Mouse (Mus musculus): ENCODE measurements around the gene Fasn. TPM values are rescaled to one million over a fixed set of nuclear protein-coding genes. Genes with fewer than 3 reads are reported as not detected.

Gene Fasn
- polyA plus RNA-seq, 1 experiment, result 199 TPM

DNA sequence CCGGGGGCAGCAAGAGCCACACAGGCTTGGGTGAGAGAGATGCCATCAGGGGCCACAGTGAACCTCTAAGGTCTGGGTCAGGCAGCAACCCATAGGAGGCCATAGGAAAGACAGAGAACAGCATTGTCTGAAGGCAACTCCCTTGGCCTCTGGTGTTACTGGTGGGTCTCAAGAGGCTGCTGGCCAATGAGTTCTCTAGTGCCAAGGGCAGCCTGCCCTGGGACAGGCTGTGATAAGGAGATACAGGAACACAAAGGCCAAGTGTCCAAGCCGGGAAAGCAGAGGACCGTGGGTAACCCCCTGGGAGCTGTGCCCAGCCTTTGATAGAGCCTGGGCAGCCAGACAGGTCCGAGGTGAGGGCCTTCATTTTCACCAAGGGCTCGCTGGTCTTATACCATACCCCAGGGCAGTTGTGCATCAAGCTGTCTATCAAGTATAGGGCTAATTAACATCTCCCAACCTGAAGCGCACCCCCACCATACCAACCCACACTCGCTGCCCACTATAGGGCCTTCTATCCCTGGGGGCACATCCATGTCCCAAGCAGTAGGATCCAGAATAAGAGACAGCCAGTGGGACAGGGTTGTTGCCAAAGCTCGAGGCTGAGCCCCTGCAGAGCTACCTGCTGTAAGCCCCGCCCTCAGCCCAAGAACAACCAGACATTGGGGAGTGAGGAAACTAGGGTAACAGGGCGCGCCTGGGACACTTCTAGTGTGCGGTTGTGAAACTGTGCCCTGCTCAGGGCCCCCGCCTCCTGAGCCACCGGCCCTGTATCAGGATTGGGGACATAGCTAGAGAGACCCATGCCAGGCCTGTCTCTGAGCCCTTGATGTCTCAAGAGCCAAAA lies 3.0 kb downstream of the Fasn start:
- Histone ChIP-seq H3K4me3 (ENCODE audit: insufficient read depth, poor library complexity, severe bottlenecking) (no peak overlapping the region), H3K79me3 (ENCODE audit: low read depth) (peaks cover 48% of the 10 kb centered on the region), H3K36me3 (ENCODE audit: control insufficient read depth, insufficient read depth) (peaks cover 67% of the 10 kb centered on the region), H3K27me3 (ENCODE audit: control insufficient read depth, insufficient read depth, insufficient read length) (no peaks in the 10 kb centered on the region), H3K79me2 (ENCODE audit: control insufficient read depth, insufficient read depth) (peaks cover 60% of the 10 kb centered on the region), H3ac (ENCODE audit: control insufficient read depth, insufficient read length, low read depth) (no peak overlapping the region)
- TF ChIP-seq MYOD1 (IDR thresholded peaks at IDR 0.05; ENCODE audit: control insufficient read depth, insufficient read length, low read depth), result no peak
- TF ChIP-seq CTCF (IDR thresholded peaks at IDR 0.05; ENCODE audit: control insufficient read depth, insufficient read depth, insufficient read length), result no peak
- no peak for TF ChIP-seq MAX (IDR thresholded peaks at IDR 0.05)
- no peak for TF ChIP-seq CEBPB (IDR thresholded peaks at IDR 0.05; ENCODE audit: low read depth)
- no peak for TF ChIP-seq USF1 (IDR thresholded peaks at IDR 0.05; ENCODE audit: low read depth)
- no peak for TF ChIP-seq MYOG (IDR thresholded peaks at IDR 0.05; ENCODE audit: control insufficient read depth, extremely low read depth, insufficient read length)

DNA sequence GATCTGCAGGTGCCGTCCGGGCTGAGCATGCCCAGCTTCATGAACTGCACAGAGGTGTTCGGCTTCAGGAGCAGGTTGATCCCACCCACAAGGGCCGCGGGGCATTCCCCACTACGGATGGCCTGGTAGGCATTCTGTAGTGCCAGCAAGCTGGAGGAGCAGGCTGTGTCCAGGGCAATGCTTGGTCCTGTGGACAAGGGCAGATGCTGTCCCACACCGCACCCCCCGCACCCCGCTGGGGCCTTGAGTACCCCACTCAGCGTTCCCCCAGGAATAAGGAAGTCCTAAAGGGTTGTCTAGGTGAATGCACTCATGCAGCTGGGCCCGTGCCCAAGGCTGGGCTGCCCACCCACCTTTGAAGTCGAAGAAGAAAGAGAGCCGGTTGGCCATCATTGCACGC lies 3.8 kb downstream of the Fasn start:
- peaks cover 61% of the 10 kb centered on the region for H3K79me2 ChIP-seq (ENCODE audit: control insufficient read depth, insufficient read depth)
- H3K36me3 ChIP-seq (ENCODE audit: control insufficient read depth, insufficient read depth), result peaks cover 74% of the 10 kb centered on the region
- no peak overlapping the region for H3K4me3 ChIP-seq (ENCODE audit: insufficient read depth, poor library complexity, severe bottlenecking)
- H3ac ChIP-seq (ENCODE audit: control insufficient read depth, insufficient read length, low read depth), result no peak overlapping the region
- H3K79me3 ChIP-seq (ENCODE audit: low read depth), result peaks cover 48% of the 10 kb centered on the region
- H3K27me3 ChIP-seq (ENCODE audit: control insufficient read depth, insufficient read depth, insufficient read length), result no peaks in the 10 kb centered on the region
- TF ChIP-seq FOSL1 (IDR thresholded peaks at IDR 0.05; ENCODE audit: insufficient read depth, low read length, poor library complexity, severe bottlenecking) (no peak), CEBPB (IDR thresholded peaks at IDR 0.05; ENCODE audit: low read depth) (no peak), MAX (IDR thresholded peaks at IDR 0.05) (no peak), CTCF (IDR thresholded peaks at IDR 0.05; ENCODE audit: control insufficient read depth, insufficient read depth, insufficient read length) (no peak), MYOG (IDR thresholded peaks at IDR 0.05; ENCODE audit: control insufficient read depth, extremely low read depth, insufficient read length) (no peak), USF1 (IDR thresholded peaks at IDR 0.05; ENCODE audit: low read depth) (no peak), MYOD1 (IDR thresholded peaks at IDR 0.05; ENCODE audit: control insufficient read depth, insufficient read length, low read depth) (no peak)

DNA sequence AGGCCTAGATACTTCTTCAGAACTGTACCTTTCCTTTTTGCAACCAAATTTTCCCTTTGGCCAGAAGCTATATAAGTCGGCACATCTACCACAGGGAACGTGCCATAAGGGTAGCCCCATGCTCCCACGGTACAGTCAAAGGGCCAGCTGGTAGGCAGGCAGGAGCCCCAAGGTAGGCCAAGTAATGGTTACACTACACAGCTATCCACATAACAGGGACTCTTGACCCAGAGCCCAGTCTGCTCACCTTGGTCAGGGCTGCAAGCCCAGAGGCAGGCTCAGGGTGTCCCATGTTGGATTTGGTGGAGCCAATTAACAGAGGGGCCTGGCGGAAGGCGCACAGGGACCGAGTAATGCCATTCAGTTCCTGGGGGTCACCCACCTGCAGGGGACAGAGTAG lies 4.8 kb downstream of the Fasn start:
- peaks cover 84% of the 10 kb centered on the region for H3K36me3 ChIP-seq (ENCODE audit: control insufficient read depth, insufficient read depth)

DNA sequence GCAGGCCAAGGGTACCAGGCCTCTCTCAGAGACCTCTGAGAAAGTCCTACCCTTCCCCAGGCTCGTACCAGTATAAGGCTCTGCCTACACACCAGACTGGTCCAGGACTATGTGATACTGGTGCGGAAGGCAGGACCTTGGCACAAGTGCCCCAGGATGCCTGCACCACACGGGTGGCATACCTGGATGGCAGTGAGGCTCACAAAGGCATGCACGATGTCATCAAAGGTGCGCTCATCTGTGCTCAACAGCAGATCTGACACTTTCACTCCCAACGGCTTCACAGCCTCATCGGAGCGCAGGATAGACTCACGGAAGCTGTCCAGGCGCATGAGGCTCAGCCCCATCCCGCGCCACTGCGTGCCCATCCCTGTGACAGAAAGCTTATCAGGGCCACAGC lies 6.1 kb downstream of the Fasn start:
- peaks cover 63% of the 10 kb centered on the region for H3K79me2 ChIP-seq (ENCODE audit: control insufficient read depth, insufficient read depth)
- H3K4me3 ChIP-seq (ENCODE audit: insufficient read depth, poor library complexity, severe bottlenecking), result no peak overlapping the region
- no peak for TF ChIP-seq MAX (IDR thresholded peaks at IDR 0.05)
- TF ChIP-seq CTCF (IDR thresholded peaks at IDR 0.05; ENCODE audit: control insufficient read depth, insufficient read depth, insufficient read length), result no peak
- no peak for TF ChIP-seq USF1 (IDR thresholded peaks at IDR 0.05; ENCODE audit: low read depth)
- no peak for TF ChIP-seq CEBPB (IDR thresholded peaks at IDR 0.05; ENCODE audit: low read depth)
- no peak for TF ChIP-seq FOSL1 (IDR thresholded peaks at IDR 0.05; ENCODE audit: insufficient read depth, low read length, poor library complexity, severe bottlenecking)
- no peak overlapping the region for H3ac ChIP-seq (ENCODE audit: control insufficient read depth, insufficient read length, low read depth)
- peaks cover 97% of the 10 kb centered on the region for H3K36me3 ChIP-seq (ENCODE audit: control insufficient read depth, insufficient read depth)
- H3K27me3 ChIP-seq (ENCODE audit: control insufficient read depth, insufficient read depth, insufficient read length), result no peaks in the 10 kb centered on the region
- H3K79me3 ChIP-seq (ENCODE audit: low read depth), result peaks cover 46% of the 10 kb centered on the region

More for the DNA sequence above, 4.8 kb downstream of the Fasn start:
- H3K27me3 ChIP-seq (ENCODE audit: control insufficient read depth, insufficient read depth, insufficient read length), result no peaks in the 10 kb centered on the region
- H3K79me2 ChIP-seq (ENCODE audit: control insufficient read depth, insufficient read depth), result peaks cover 69% of the 10 kb centered on the region
- H3ac ChIP-seq (ENCODE audit: control insufficient read depth, insufficient read length, low read depth), result no peak overlapping the region
- H3K79me3 ChIP-seq (ENCODE audit: low read depth), result peaks cover 48% of the 10 kb centered on the region
- TF ChIP-seq CEBPB (IDR thresholded peaks at IDR 0.05; ENCODE audit: low read depth) (no peak), MAX (IDR thresholded peaks at IDR 0.05) (no peak), MYOD1 (IDR thresholded peaks at IDR 0.05; ENCODE audit: control insufficient read depth, insufficient read length, low read depth) (no peak), FOSL1 (IDR thresholded peaks at IDR 0.05; ENCODE audit: insufficient read depth, low read length, poor library complexity, severe bottlenecking) (no peak), USF1 (IDR thresholded peaks at IDR 0.05; ENCODE audit: low read depth) (no peak), CTCF (IDR thresholded peaks at IDR 0.05; ENCODE audit: control insufficient read depth, insufficient read depth, insufficient read length) (no peak), MYOG (IDR thresholded peaks at IDR 0.05; ENCODE audit: control insufficient read depth, extremely low read depth, insufficient read length) (no peak)
- no peak overlapping the region for H3K4me3 ChIP-seq (ENCODE audit: insufficient read depth, poor library complexity, severe bottlenecking)

- no peak overlapping the region for H3K4me3 ChIP-seq (ENCODE audit: insufficient read depth, poor library complexity, severe bottlenecking)
- peaks cover 54% of the 10 kb centered on the region for H3K79me2 ChIP-seq (ENCODE audit: control insufficient read depth, insufficient read depth)
- H3ac ChIP-seq (ENCODE audit: control insufficient read depth, insufficient read length, low read depth), result no peak overlapping the region
- TF ChIP-seq MAX (IDR thresholded peaks at IDR 0.05), result no peak
- TF ChIP-seq MYOG (IDR thresholded peaks at IDR 0.05; ENCODE audit: control insufficient read depth, extremely low read depth, insufficient read length), result no peak
- no peak for TF ChIP-seq USF1 (IDR thresholded peaks at IDR 0.05; ENCODE audit: low read depth)
- TF ChIP-seq CTCF (IDR thresholded peaks at IDR 0.05; ENCODE audit: control insufficient read depth, insufficient read depth, insufficient read length), result no peak
- no peak for TF ChIP-seq CEBPB (IDR thresholded peaks at IDR 0.05; ENCODE audit: low read depth)
- no peak for TF ChIP-seq MYOD1 (IDR thresholded peaks at IDR 0.05; ENCODE audit: control insufficient read depth, insufficient read length, low read depth)
- TF ChIP-seq FOSL1 (IDR thresholded peaks at IDR 0.05; ENCODE audit: insufficient read depth, low read length, poor library complexity, severe bottlenecking), result no peak
- peaks cover 100% of the 10 kb centered on the region for H3K36me3 ChIP-seq (ENCODE audit: control insufficient read depth, insufficient read depth)
- H3K27me3 ChIP-seq (ENCODE audit: control insufficient read depth, insufficient read depth, insufficient read length), result no peaks in the 10 kb centered on the region
- peaks cover 37% of the 10 kb centered on the region for H3K79me3 ChIP-seq (ENCODE audit: low read depth)
These were observed 7.0 kb downstream of the Fasn start for GRCm38 (mm10) chr11:120817358-120817757.

Data from C2C12 (cell line).